Mouse (Mus musculus) layer of hippocampus, postnatal 36 days (tissue): ENCODE measurements around the gene S100a1. TPM values are rescaled to one million over a fixed set of nuclear protein-coding genes. Genes with fewer than 3 reads are reported as not detected.

Experiments used
- DNase-seq, 2 experiments: peaks; one replicate each; pipeline ENCODE4 v3.0.0; 2022
- total RNA-seq, 2 experiments: library from RNA; stranded (reverse); gene quantifications; 2 replicates each; pipeline ENCODE4 v1.2.3; 2021

Gene S100a1
- total RNA-seq = 10 to 100 TPM; 95.5 to 98.7 TPM

DNA sequence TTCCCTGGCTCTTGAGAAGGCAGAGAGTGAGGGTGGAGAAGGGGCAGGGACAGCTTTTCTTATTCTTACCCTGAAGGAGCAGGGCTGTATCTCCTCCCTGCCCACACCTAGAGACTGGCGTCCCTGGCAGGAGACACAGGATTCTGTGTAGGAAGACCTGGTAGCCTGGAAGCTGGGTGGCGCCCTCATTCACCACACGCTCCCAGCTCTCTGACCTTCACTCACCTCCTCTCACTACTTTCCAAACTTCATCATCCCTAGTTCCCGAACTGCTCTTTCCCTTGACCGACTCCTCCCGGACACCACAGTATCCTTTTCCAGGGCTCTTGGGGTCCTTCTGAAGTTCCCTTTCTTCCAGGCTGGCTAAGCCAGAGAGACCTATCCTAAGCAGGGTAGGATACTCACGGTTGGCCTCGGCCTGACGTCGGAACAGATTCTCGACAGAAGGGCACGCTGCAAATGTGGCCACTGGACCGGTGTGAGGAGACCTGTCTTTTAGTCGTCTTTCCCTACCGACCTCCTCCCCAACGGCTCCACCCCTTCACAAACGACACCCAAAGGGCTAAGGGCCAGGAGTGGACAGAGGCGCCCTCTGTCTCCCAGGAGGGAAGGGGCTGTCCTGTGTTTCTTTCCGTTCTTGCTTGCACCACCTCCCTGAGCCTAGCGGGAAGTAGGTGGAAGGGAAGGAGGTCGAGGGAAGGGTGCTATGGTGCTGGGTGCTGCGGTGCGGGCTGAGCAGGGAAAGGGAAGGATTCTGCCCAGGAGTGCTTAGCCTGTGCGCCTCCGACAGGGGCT is at the start of gene S100a1, which contains the start of gene S100a13:
Gene S100a1 (minus strand): TSS at position 597 of the 795 bp plus-strand sequence.
Gene S100a13 (plus strand): TSS at position 640 of the 795 bp plus-strand sequence.
- peak; percentile 40 to 44 for DNase-seq

GRCm38 (mm10) chr3:90560008-90560628 is 45.9 kb upstream of the S100a1 start, which contains the start of gene S100a3:
Gene S100a3 (plus strand): TSS chr3:90560578.
- no peak for DNase-seq

- DNase-seq = peak in 1 of 2 experiments; percentile 37
These were observed 41.8 kb upstream of the S100a1 start for GRCm38 (mm10) chr3:90555954-90556353.

GRCm38 (mm10) chr3:90552231-90552630 is 38.0 kb upstream of the S100a1 start:
- DNase-seq = no peak

GRCm38 (mm10) chr3:90550421-90550790 is 36.2 kb upstream of the S100a1 start:
- DNase-seq = no peak

DNA sequence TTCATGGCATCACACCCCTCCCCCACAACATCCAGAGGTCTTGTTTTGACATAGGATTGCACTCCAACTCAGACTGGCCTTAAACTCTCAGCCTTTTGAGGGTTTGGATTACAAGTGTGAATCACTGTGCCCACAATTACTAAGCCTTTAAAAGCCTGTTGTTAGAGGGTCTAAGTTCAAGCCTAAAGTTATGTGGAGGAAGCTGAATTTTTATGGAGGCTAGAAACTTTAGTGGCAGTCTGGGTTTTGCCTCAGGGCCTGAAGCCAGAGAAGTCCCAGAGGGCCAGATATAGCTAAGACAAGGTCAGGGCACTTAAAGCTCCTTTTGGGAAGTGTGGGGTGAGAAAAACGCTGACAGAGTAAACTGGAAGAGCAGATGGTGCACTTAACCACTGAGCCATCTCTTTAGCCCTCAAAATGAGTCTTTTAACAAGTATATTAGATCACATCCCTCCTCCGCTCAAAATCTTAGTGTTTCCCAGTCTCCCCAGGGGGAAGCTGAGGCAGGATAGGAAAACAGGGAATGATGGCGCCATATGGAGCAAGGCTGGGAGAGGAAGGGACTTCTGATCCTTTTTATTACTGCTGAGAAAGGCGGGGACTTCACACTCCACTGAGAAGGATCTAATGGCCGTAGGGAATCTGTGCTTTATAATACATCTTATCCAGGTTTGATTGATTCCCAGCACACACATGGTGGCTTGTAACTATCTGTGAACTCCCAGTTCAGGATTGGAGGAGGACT is 35.7 kb upstream of the S100a1 start:
- DNase-seq = no peak

GRCm38 (mm10) chr3:90540904-90541303 is 26.7 kb upstream of the S100a1 start:
- DNase-seq = peak; percentile 23 to 40

DNA sequence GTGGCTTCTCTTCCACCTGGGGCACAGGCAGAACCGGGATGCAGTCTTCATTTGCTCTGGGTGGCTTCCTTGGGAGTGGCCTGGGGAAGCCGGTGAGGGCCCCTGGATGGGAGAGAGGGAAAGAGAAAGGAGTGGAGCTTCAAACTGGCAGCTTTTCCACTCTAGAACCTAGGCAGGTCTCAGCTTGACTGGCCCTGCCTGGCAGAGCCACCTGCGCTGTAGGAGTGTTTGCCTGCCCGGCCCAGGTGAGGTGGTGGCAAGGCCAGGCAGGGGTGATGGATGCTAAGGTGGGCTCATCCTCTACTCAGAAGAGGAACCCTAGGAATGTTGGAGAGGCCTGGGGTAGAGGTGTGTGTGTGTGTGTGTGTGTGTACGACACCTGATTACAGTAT is 23.7 kb upstream of the S100a1 start:
- no peak for DNase-seq

DNA sequence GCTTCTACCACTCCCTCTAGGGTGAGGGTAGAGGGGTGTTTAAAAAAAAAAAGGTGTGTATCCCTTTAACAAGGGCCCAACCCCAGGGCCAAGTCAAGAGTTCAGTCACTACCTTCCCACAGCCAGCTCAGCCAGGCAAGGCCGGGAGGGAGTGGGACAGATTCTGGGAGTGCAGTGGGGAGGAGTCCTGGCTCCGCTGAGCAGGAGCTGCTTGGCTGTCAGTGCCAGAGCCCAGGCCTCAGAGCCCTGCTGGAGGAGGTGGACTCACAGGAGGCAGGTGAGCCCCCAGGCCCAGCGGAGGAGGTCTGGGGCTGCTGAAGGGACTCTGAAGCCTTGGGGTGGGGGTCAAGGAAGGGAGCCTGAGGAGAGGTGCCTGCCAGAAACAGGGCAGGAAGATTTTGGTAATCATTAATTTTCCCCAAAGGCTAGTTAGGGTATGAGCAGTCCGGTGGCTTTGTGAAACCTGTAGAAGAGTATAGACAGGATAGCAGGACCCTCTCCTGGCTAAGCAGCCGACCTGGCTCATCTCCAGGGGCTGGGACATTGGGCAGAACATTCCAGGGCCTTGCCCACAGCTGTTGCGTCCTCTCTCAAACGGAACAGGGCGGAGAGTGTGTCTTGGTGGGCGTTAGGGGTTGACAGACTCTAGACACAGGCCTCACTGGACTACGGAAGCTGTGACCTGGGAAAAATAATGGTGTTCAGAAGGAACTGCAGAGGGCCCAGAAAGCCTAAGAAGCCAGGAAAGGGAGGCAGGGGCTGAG is 23.1 kb upstream of the S100a1 start, which contains the start of gene S100a16:
Gene S100a16 (plus strand): TSS at position 114 of the 764 bp plus-strand sequence.
- DNase-seq = peak in 1 of 2 experiments; percentile 57

- no peak for DNase-seq
These were observed 21.3 kb upstream of the S100a1 start for GRCm38 (mm10) chr3:90535446-90535845.

DNA sequence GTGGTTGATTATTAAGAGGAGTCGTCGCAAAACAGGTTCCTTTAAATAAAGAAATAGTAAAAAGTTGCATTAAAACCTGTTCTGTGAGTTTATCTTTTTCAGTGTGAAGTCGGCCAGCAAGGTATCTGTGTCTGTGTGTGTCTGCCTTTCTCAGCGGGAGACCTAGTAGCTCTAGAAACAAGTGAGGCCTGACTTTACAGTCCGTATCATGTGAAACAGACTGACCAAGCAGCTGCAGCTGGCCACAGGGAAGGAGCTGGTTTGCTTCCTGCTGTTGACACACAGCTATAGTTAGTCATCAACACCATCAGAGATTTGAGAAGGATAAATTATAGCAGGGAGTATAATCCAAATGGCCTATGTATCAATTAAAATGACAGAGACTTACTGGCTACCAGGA is 17.5 kb upstream of the S100a1 start:
- DNase-seq = no peak

GRCm38 (mm10) chr3:90527291-90527873 is 13.2 kb upstream of the S100a1 start:
- no peak for DNase-seq

GRCm38 (mm10) chr3:90526580-90526979 is 12.4 kb upstream of the S100a1 start, which contains the start of gene S100a14:
Gene S100a14 (plus strand): TSS chr3:90526856.
- DNase-seq = no peak

- no peak for DNase-seq
These were observed 11.9 kb upstream of the S100a1 start for GRCm38 (mm10) chr3:90526076-90526475.

DNA sequence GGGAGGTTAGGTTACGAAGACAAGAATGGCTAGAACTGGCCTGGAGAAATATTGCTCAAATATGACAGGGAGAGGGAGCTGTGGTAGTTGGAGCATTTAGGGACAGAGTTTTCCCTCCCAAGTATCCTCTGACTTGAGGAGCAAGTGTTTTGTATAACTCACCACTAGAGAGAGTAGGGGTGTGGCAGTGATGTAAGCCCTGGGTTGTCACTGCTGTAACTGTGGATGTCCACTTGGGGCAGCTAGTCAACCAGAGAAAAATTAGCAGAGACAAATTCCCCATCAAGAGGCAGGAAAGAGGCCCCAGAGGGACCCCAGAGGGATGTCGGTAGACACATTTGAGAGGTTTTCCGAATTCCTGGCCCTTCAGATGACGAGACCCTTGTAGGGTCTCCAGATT is 11.2 kb upstream of the S100a1 start:
- no peak for DNase-seq

GRCm38 (mm10) chr3:90517711-90518110 is 3.5 kb upstream of the S100a1 start:
- DNase-seq = no peak

GRCm38 (mm10) chr3:90515789-90516188 is 1.6 kb upstream of the S100a1 start:
- no peak for DNase-seq

GRCm38 (mm10) chr3:90515242-90515641 is 1.1 kb upstream of the S100a1 start:
- DNase-seq = no peak

GRCm38 (mm10) chr3:90514691-90515090 is 499 bp upstream of the S100a1 start:
- no peak for DNase-seq

DNA sequence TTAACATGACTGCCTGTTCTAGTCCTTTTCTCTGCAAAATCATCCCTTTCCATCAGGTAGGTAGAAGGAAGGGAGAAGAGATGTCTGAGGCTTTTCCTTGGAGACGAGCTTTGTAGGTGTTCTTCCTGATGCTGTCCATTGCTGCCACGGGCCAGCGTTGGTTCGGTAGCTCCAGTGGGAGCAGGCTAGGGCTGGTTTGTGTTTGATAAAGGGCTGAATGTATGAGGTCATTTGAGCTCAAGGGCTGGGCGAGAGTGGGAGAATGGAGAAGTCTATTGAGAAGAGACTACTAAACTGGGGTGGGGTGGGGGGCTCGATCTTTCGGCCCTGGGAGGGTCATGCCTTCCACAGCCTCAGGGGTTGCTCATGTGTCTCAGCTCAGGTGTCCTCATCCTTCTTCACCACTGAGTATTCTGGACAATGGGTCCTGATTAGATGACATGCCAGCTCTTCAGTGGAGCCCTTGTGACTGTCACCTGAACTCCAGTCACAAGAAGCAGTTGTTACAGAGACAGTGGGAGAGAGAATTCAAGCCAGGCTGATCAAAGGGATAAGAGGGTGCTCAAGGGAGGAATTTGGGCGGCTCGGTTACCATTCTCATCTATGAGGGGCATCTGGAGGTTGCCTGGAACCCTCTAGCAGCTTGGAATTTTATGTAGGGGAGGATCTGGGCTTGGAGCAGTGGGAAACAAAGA is 1.1 kb downstream of the S100a1 start:
- no peak for DNase-seq

- no peak for DNase-seq
These were observed 1.9 kb downstream of the S100a1 start for GRCm38 (mm10) chr3:90512276-90512675.
